ENCODE assay signal across 17 mouse cellular contexts in genomic region chr14:100104818-100105217, GRCm38 (mm10).
DNase-seq lines count a peak whose midpoint lies in the region; ATAC-seq and TF ChIP-seq lines count a peak whose summit lies in the region.
"Had no signal": no experiment of that assay in that cellular context is flagged by ENCODE, and none has a peak within 500 bp of the region (broad histone marks: within the 10 kb centered on the region; RNA-seq: fewer than 3 reads in every experiment).

No protein-coding gene starts in this region.

- no peaks in the 10 kb centered on the region for H3K9me3 ChIP-seq in CH12.LX (replicated peaks; ENCODE audit: low read length)
- H3K9me3 ChIP-seq in forebrain, embryonic 10.5 days, result no peaks in the 10 kb centered on the region
- no peaks in the 10 kb centered on the region for H3K9me3 ChIP-seq in hindbrain, embryonic 13.5 days
- H3K9me3 ChIP-seq in midbrain, embryonic 16.5 days (replicated peaks; ENCODE audit: control insufficient read depth, low read length, poor library complexity, severe bottlenecking), result no peaks in the 10 kb centered on the region
- no peaks in the 10 kb centered on the region for H3K9me3 ChIP-seq in liver, postnatal 0 days (ENCODE audit: low read length)
- H3K9me3 ChIP-seq: heart, embryonic 15.5 days had no signal

- no peaks in the 10 kb centered on the region for H3K36me3 ChIP-seq in CH12.LX (replicated peaks in 1 of 2; ENCODE audit: control insufficient read depth in 1 of 2, insufficient read depth in 1 of 2, low read length in 1 of 2)
- H3K36me3 ChIP-seq in forebrain, embryonic 10.5 days (replicated peaks), result peaks cover 3% of the 10 kb centered on the region; the same call in 1 of the 2 replicates
- H3K36me3 ChIP-seq in hindbrain, embryonic 13.5 days, result no peaks in the 10 kb centered on the region
- H3K36me3 ChIP-seq in midbrain, embryonic 16.5 days (ENCODE audit: control insufficient read depth, insufficient read depth, low read length), result no peaks in the 10 kb centered on the region
- no peaks in the 10 kb centered on the region for H3K36me3 ChIP-seq in liver, postnatal 0 days (replicated peaks; ENCODE audit: insufficient read depth, low read length)
- no peaks in the 10 kb centered on the region; the same call in 1 of the 2 replicates for H3K36me3 ChIP-seq in heart, adult 2 months (ENCODE audit: control insufficient read depth, insufficient read depth, low read length)
- H3K36me3 ChIP-seq: heart, embryonic 15.5 days had no signal

- H3K27me3 ChIP-seq in CH12.LX (replicated peaks), result no peaks in the 10 kb centered on the region
- H3K27me3 ChIP-seq in forebrain, embryonic 10.5 days (ENCODE audit: poor library complexity, severe bottlenecking), result no peaks in the 10 kb centered on the region
- H3K27me3 ChIP-seq in hindbrain, embryonic 13.5 days, result no peaks in the 10 kb centered on the region
- H3K27me3 ChIP-seq in midbrain, embryonic 16.5 days (ENCODE audit: control insufficient read depth, insufficient read depth, low read depth, low read length), result no peaks in the 10 kb centered on the region
- H3K27me3 ChIP-seq in liver, postnatal 0 days (ENCODE audit: insufficient read depth, low read length), result no peaks in the 10 kb centered on the region
- H3K27me3 ChIP-seq in heart, adult 2 months (ENCODE audit: control insufficient read depth, insufficient read depth, low read length), result no peaks in the 10 kb centered on the region
- H3K27me3 ChIP-seq: heart, embryonic 15.5 days; megakaryocyte, embryonic 14.5 days had no signal

- intact Hi-C loops in heart, adult 2 months (cut with DNase I), result no loop called here

- peaks cover 18 to 53% of the 10 kb centered on the region in 2 experiments for H3K4me1 ChIP-seq in CH12.LX (ENCODE audit: control insufficient read depth in 1 of 2, insufficient read depth in 2 of 2)
- peaks cover 39% of the 10 kb centered on the region for H3K4me1 ChIP-seq in forebrain, embryonic 10.5 days
- H3K4me1 ChIP-seq in hindbrain, embryonic 13.5 days (replicated peaks), result peaks cover 32% of the 10 kb centered on the region
- peaks cover 16% of the 10 kb centered on the region for H3K4me1 ChIP-seq in midbrain, embryonic 16.5 days (ENCODE audit: control insufficient read depth, insufficient read depth, low read length)
- H3K4me1 ChIP-seq in liver, postnatal 0 days (ENCODE audit: insufficient read depth), result no peaks in the 10 kb centered on the region
- no peaks in the 10 kb centered on the region; the same call in 1 of the 2 replicates for H3K4me1 ChIP-seq in heart, adult 2 months (ENCODE audit: control insufficient read depth, insufficient read depth, low read length)
- H3K4me1 ChIP-seq: megakaryocyte, embryonic 14.5 days had no signal

- H3K27ac ChIP-seq in CH12.LX (ENCODE audit: insufficient read depth, low read depth), result peak overlapping the region; percentile 36; the same call in 1 of the 2 replicates
- H3K27ac ChIP-seq in forebrain, embryonic 10.5 days, result peak overlapping the region; percentile 60; the same call in 1 of the 2 replicates
- peak overlapping the region; percentile 52 for H3K27ac ChIP-seq in hindbrain, embryonic 13.5 days
- H3K27ac ChIP-seq in midbrain, embryonic 16.5 days (ENCODE audit: low read length), result peak overlapping the region; percentile 69
- H3K27ac ChIP-seq in liver, postnatal 0 days (ENCODE audit: low read depth), result no peak overlapping the region
- H3K27ac ChIP-seq in heart, adult 2 months, result no peak overlapping the region
- H3K27ac ChIP-seq: heart, embryonic 15.5 days; liver, embryonic 14.5 days had no signal

- 90% methylated on average over 12 of the region's 12 CpGs for WGBS in forebrain, embryonic 10.5 days
- WGBS in hindbrain, embryonic 13.5 days, result 54% methylated on average over 12 of the region's 12 CpGs
- WGBS in midbrain, embryonic 16.5 days, result 56% methylated on average over 12 of the region's 12 CpGs
- 79% methylated on average over 12 of the region's 12 CpGs for WGBS in liver, postnatal 0 days (ENCODE audit: insufficient replicate concordance)
- 91% methylated on average over 12 of the region's 12 CpGs for WGBS in heart, adult 2 months

- dilution Hi-C loops in CH12.LX (cut with MboI; ENCODE audit: extremely low pct_ligation_motif_present, extremely low pct_unique_long_range_greater_than_20kb, low sequenced_read_pairs), result no loop called here

- ATAC-seq in hindbrain, embryonic 13.5 days (ENCODE audit: low FRiP score), result peak; percentile 41; the same call in 1 of the 2 replicates
- 0 out of 2 replicates have a peak, but pooled peaks have one; percentile 36 for ATAC-seq in midbrain, embryonic 16.5 days
- no peak for ATAC-seq in liver, postnatal 0 days
- no peak for ATAC-seq in megakaryocyte-erythroid progenitor cell, adult 5-6 weeks (replicated peaks; ENCODE audit: low FRiP score, low TSS enrichment, poor library complexity, severe bottlenecking)

- no peak overlapping the region for H3K9ac ChIP-seq in CH12.LX (ENCODE audit: insufficient read depth, low read depth)
- H3K9ac ChIP-seq in hindbrain, embryonic 13.5 days, result no peak overlapping the region
- H3K9ac ChIP-seq in midbrain, embryonic 16.5 days (ENCODE audit: low read depth, low read length), result no peak overlapping the region
- H3K9ac ChIP-seq in liver, postnatal 0 days (replicated peaks), result no peak overlapping the region
- H3K9ac ChIP-seq in heart, adult 2 months (ENCODE audit: low read depth, low read length), result no peak overlapping the region
- H3K9ac ChIP-seq: heart, embryonic 15.5 days; liver, embryonic 14.5 days had no signal

- in situ Hi-C loops in CH12.LX (cut with MboI; ENCODE audit: low pct_ligation_motif_present, low pct_unique_long_range_greater_than_20kb, low sequenced_read_pairs), result no loop called here

- no peak for TF ChIP-seq POLR2A in CH12.LX (IDR thresholded peaks at IDR 0.05; ENCODE audit: low read depth, low read length)
- no peak for TF ChIP-seq POLR2A in heart, adult 2 months (IDR thresholded peaks at IDR 0.05; ENCODE audit: insufficient read depth, low read depth, low read length)

- no peak for DNase-seq in CH12.LX (ENCODE audit: extremely low read depth)
- no peak for DNase-seq in forebrain, embryonic 10.5 days (ENCODE audit: extremely low spot score, low spot score)
- DNase-seq in testis, postnatal 10 days (ENCODE audit: low spot score), result no peak
- DNase-seq in liver, postnatal 0 days, result no peak
- DNase-seq in heart, adult 2 months, result no peak
- DNase-seq: adrenal gland, postnatal 10 days; cerebellum, adult 9-10 months; kidney, adult 2 months; kidney, postnatal 25 days; layer of hippocampus, postnatal 36 days; lung, postnatal 10 days had no signal

- H3K79me2 ChIP-seq in CH12.LX (replicated peaks; ENCODE audit: control insufficient read depth, extremely low read depth, insufficient read depth, poor library complexity, severe bottlenecking), result no peaks in the 10 kb centered on the region
- H3K79me2 ChIP-seq in heart, adult 2 months (replicated peaks; ENCODE audit: control insufficient read depth, insufficient read depth, low read length), result no peaks in the 10 kb centered on the region

- no peak overlapping the region for H3K4me3 ChIP-seq in CH12.LX (replicated peaks in 1 of 3; ENCODE audit: low read depth in 2 of 3, low read length in 2 of 3, poor library complexity in 1 of 3)
- H3K4me3 ChIP-seq in forebrain, embryonic 10.5 days, result no peak overlapping the region
- H3K4me3 ChIP-seq in hindbrain, embryonic 13.5 days, result no peak overlapping the region
- no peak overlapping the region for H3K4me3 ChIP-seq in midbrain, embryonic 16.5 days (ENCODE audit: low read depth, low read length)
- no peak overlapping the region for H3K4me3 ChIP-seq in liver, postnatal 0 days (ENCODE audit: low read depth, low read length)
- H3K4me3 ChIP-seq in heart, adult 2 months, result no peak overlapping the region
- H3K4me3 ChIP-seq: heart, embryonic 15.5 days; megakaryocyte, embryonic 14.5 days had no signal

- H3K4me2 ChIP-seq in CH12.LX (ENCODE audit: insufficient read depth, low read depth, poor library complexity, severe bottlenecking), result no peak overlapping the region
- H3K4me2 ChIP-seq in hindbrain, embryonic 13.5 days, result no peak overlapping the region; the same call in 1 of the 2 replicates
- peak overlapping the region; percentile 17; the same call in 1 of the 2 replicates for H3K4me2 ChIP-seq in midbrain, embryonic 16.5 days (ENCODE audit: low read length)
- H3K4me2 ChIP-seq in liver, postnatal 0 days (ENCODE audit: low read depth, low read length), result no peak overlapping the region
- H3K4me2 ChIP-seq: heart, embryonic 15.5 days had no signal

- TF ChIP-seq CTCF in CH12.LX (conservative IDR thresholded peaks at IDR 0.05 in 1 of 2, IDR thresholded peaks at IDR 0.05 in 1 of 2; ENCODE audit: low read depth in 2 of 2, low read length in 2 of 2), result no peak
- no peak for TF ChIP-seq CTCF in liver, postnatal 0 days (IDR thresholded peaks at IDR 0.05; ENCODE audit: low read depth)
- no peak for TF ChIP-seq CTCF in heart, adult 2 months (IDR thresholded peaks at IDR 0.05)

- TF ChIP-seq RAD21 in CH12.LX (IDR thresholded peaks at IDR 0.05; ENCODE audit: low read depth, low read length), result no peak

- no peak for TF ChIP-seq EP300 in CH12.LX (IDR thresholded peaks at IDR 0.05; ENCODE audit: low read length)
- TF ChIP-seq EP300 in liver, postnatal 0 days (IDR thresholded peaks at IDR 0.05; ENCODE audit: low read depth), result no peak
- no peak for TF ChIP-seq EP300 in heart, adult 2 months (IDR thresholded peaks at IDR 0.05; ENCODE audit: insufficient read depth, low read depth, low read length)

TF ChIP-seq in CH12.LX, 34 proteins besides CTCF, POLR2A, EP300 and RAD21:
- TF ChIP-seq MEF2A (IDR thresholded peaks at IDR 0.05; ENCODE audit: borderline replicate concordance, low read depth, low read length), result no peak
TF ChIP-seq in CH12.LX: peak in this region for 0.

Comparison
In these comparisons a context has a peak if more than half of its experiments do, and no peak if none do; other contexts are left out.
1. H3K27ac ChIP-seq: peak in CH12.LX (single experiment), forebrain, embryonic 10.5 days (single experiment), hindbrain, embryonic 13.5 days (single experiment) and midbrain, embryonic 16.5 days (single experiment); none in liver, postnatal 0 days (single experiment) and heart, adult 2 months (single experiment).
2. ATAC-seq: peak in hindbrain, embryonic 13.5 days (single experiment) and midbrain, embryonic 16.5 days (single experiment); none in liver, postnatal 0 days (single experiment) and megakaryocyte-erythroid progenitor cell, adult 5-6 weeks (single experiment).